Mouse (Mus musculus): ENCODE data around the gene Dgki.

GRCm38 (mm10) chr6:36896656-36897055 lies 403.3 kb downstream of the Dgki start:
- TF ChIP-seq CTCF (IDR thresholded peaks at IDR 0.05; ENCODE audit: borderline replicate concordance, insufficient read depth, low read depth, low read length) (no peak), POLR2A (IDR thresholded peaks at IDR 0.05; ENCODE audit: borderline replicate concordance, insufficient read depth, low read length) (no peak)

Data from cerebellum, adult 2 months (tissue).